Mouse (Mus musculus): ENCODE data around the gene Abhd8. TPM values are rescaled to one million over a fixed set of nuclear protein-coding genes. Genes with fewer than 3 reads are reported as not detected.

Gene Abhd8
- total and polyA plus RNA-seq, 3 experiments = 2.6 to 17.0 (median 4.5) TPM

GRCm38 (mm10) chr8:71504349-71504748 lies 40.9 kb upstream of the Abhd8 start:
- no peak for TF ChIP-seq POLR2AphosphoS5 (IDR thresholded peaks at IDR 0.05; ENCODE audit: insufficient replicate concordance, low read depth, low read length)
- TF ChIP-seq TAL1 (conservative IDR thresholded peaks at IDR 0.05; ENCODE audit: low read depth, low read length) = no peak
- TF ChIP-seq GATA2 (IDR thresholded peaks at IDR 0.05; ENCODE audit: borderline replicate concordance, low read depth, low read length) = no peak
- TF ChIP-seq GATA1 (IDR thresholded peaks at IDR 0.05; ENCODE audit: borderline replicate concordance, low read length) = no peak
- no peak for TF ChIP-seq CTCF (IDR thresholded peaks at IDR 0.05; ENCODE audit: low read depth, low read length)
- H3K27me3 ChIP-seq (ENCODE audit: insufficient read depth, low read length) = peaks cover 31% of the 10 kb centered on the region
- no peaks in the 10 kb centered on the region for H3K36me3 ChIP-seq (replicated peaks)
- H3K4me1 ChIP-seq (ENCODE audit: insufficient read depth, low read depth, low read length) = no peaks in the 10 kb centered on the region; the same call in 1 of the 2 replicates
- ATAC-seq (ENCODE audit: extremely low read depth, insufficient number of reproducible peaks, low FRiP score, poor library complexity, severe bottlenecking) (no peak), DNase-seq (ENCODE audit: low spot score) (no peak)
- H3K4me3 ChIP-seq (ENCODE audit: low read depth, low read length) = no peak overlapping the region
- no peaks in the 10 kb centered on the region for H3K9me3 ChIP-seq (replicated peaks)

GRCm38 (mm10) chr8:71498816-71499690 lies 35.6 kb upstream of the Abhd8 start:
- TF ChIP-seq GATA2 (IDR thresholded peaks at IDR 0.05; ENCODE audit: borderline replicate concordance, low read depth, low read length) = no peak
- no peak for TF ChIP-seq CTCF (IDR thresholded peaks at IDR 0.05; ENCODE audit: low read depth, low read length)
- TF ChIP-seq POLR2AphosphoS5 (IDR thresholded peaks at IDR 0.05; ENCODE audit: insufficient replicate concordance, low read depth, low read length) = no peak
- no peak for TF ChIP-seq GATA1 (IDR thresholded peaks at IDR 0.05; ENCODE audit: borderline replicate concordance, low read length)
- TF ChIP-seq TAL1 (conservative IDR thresholded peaks at IDR 0.05; ENCODE audit: low read depth, low read length) = no peak
- ATAC-seq (ENCODE audit: extremely low read depth, insufficient number of reproducible peaks, low FRiP score, poor library complexity, severe bottlenecking) = no peak

GRCm38 (mm10) chr8:71497881-71498501 lies 34.5 kb upstream of the Abhd8 start:
- TF ChIP-seq GATA2 (IDR thresholded peaks at IDR 0.05; ENCODE audit: borderline replicate concordance, low read depth, low read length) (no peak), POLR2AphosphoS5 (IDR thresholded peaks at IDR 0.05; ENCODE audit: insufficient replicate concordance, low read depth, low read length) (no peak), TAL1 (conservative IDR thresholded peaks at IDR 0.05; ENCODE audit: low read depth, low read length) (no peak)
- H3K4me1 ChIP-seq (ENCODE audit: insufficient read depth, low read depth, low read length) = peaks cover 4% of the 10 kb centered on the region; the same call in 1 of the 2 replicates
- H3K36me3 ChIP-seq (replicated peaks) = peaks cover 31% of the 10 kb centered on the region
- DNase-seq (ENCODE audit: low spot score) = no peak
- H3K27me3 ChIP-seq (ENCODE audit: insufficient read depth, low read length) = no peaks in the 10 kb centered on the region
- ATAC-seq (ENCODE audit: extremely low read depth, insufficient number of reproducible peaks, low FRiP score, poor library complexity, severe bottlenecking) = no peak
- H3K9me3 ChIP-seq (replicated peaks) = no peaks in the 10 kb centered on the region
- H3K4me3 ChIP-seq (ENCODE audit: low read depth, low read length) = no peak overlapping the region

More at GRCm38 (mm10) chr8:71498816-71499690, 35.6 kb upstream of the Abhd8 start:
- H3K4me3 ChIP-seq (ENCODE audit: low read depth, low read length) = no peak overlapping the region
- H3K9me3 ChIP-seq (replicated peaks) = no peaks in the 10 kb centered on the region
- no peak for DNase-seq (ENCODE audit: low spot score)
- H3K4me1 ChIP-seq (ENCODE audit: insufficient read depth, low read depth, low read length) = peaks cover 4% of the 10 kb centered on the region; the same call in 1 of the 2 replicates
- H3K27me3 ChIP-seq (ENCODE audit: insufficient read depth, low read length) = no peaks in the 10 kb centered on the region
- H3K36me3 ChIP-seq (replicated peaks) = peaks cover 25% of the 10 kb centered on the region

GRCm38 (mm10) chr8:71497077-71497645 lies 33.7 kb upstream of the Abhd8 start:
- ATAC-seq (ENCODE audit: extremely low read depth, insufficient number of reproducible peaks, low FRiP score, poor library complexity, severe bottlenecking) (no peak), DNase-seq (ENCODE audit: low spot score) (no peak)
- no peak for TF ChIP-seq POLR2AphosphoS5 (IDR thresholded peaks at IDR 0.05; ENCODE audit: insufficient replicate concordance, low read depth, low read length)
- no peak for TF ChIP-seq CTCF (IDR thresholded peaks at IDR 0.05; ENCODE audit: low read depth, low read length)
- no peak for TF ChIP-seq TAL1 (conservative IDR thresholded peaks at IDR 0.05; ENCODE audit: low read depth, low read length)
- no peak for TF ChIP-seq GATA1 (IDR thresholded peaks at IDR 0.05; ENCODE audit: borderline replicate concordance, low read length)
- TF ChIP-seq GATA2 (IDR thresholded peaks at IDR 0.05; ENCODE audit: borderline replicate concordance, low read depth, low read length) = no peak
- Histone ChIP-seq H3K9me3 (replicated peaks) (no peaks in the 10 kb centered on the region), H3K36me3 (replicated peaks) (peaks cover 39% of the 10 kb centered on the region), H3K4me1 (ENCODE audit: insufficient read depth, low read depth, low read length) (peaks cover 4% of the 10 kb centered on the region; the same call in 1 of the 2 replicates), H3K4me3 (ENCODE audit: low read depth, low read length) (no peak overlapping the region), H3K27me3 (ENCODE audit: insufficient read depth, low read length) (no peaks in the 10 kb centered on the region)

GRCm38 (mm10) chr8:71496481-71496880 lies 33.0 kb upstream of the Abhd8 start:
- Histone ChIP-seq H3K36me3 (replicated peaks) (peaks cover 46% of the 10 kb centered on the region), H3K9me3 (replicated peaks) (no peaks in the 10 kb centered on the region), H3K27me3 (ENCODE audit: insufficient read depth, low read length) (no peaks in the 10 kb centered on the region), H3K4me3 (ENCODE audit: low read depth, low read length) (no peak overlapping the region), H3K4me1 (ENCODE audit: insufficient read depth, low read depth, low read length) (peaks cover 4% of the 10 kb centered on the region)
- no peak for DNase-seq (ENCODE audit: low spot score)
- ATAC-seq (ENCODE audit: extremely low read depth, insufficient number of reproducible peaks, low FRiP score, poor library complexity, severe bottlenecking) = no peak
- no peak for TF ChIP-seq POLR2AphosphoS5 (IDR thresholded peaks at IDR 0.05; ENCODE audit: insufficient replicate concordance, low read depth, low read length)
- TF ChIP-seq GATA2 (IDR thresholded peaks at IDR 0.05; ENCODE audit: borderline replicate concordance, low read depth, low read length) = no peak
- no peak for TF ChIP-seq CTCF (IDR thresholded peaks at IDR 0.05; ENCODE audit: low read depth, low read length)
- no peak for TF ChIP-seq TAL1 (conservative IDR thresholded peaks at IDR 0.05; ENCODE audit: low read depth, low read length)
- no peak for TF ChIP-seq GATA1 (IDR thresholded peaks at IDR 0.05; ENCODE audit: borderline replicate concordance, low read length)

GRCm38 (mm10) chr8:71495811-71496210 lies 32.4 kb upstream of the Abhd8 start:
- peaks cover 8% of the 10 kb centered on the region for H3K4me1 ChIP-seq (ENCODE audit: insufficient read depth, low read depth, low read length)

More at GRCm38 (mm10) chr8:71495811-71496210, 32.4 kb upstream of the Abhd8 start:
- Histone ChIP-seq H3K36me3 (replicated peaks) (peaks cover 53% of the 10 kb centered on the region), H3K4me3 (ENCODE audit: low read depth, low read length) (no peak overlapping the region), H3K27me3 (ENCODE audit: insufficient read depth, low read length) (no peaks in the 10 kb centered on the region), H3K9me3 (replicated peaks) (no peaks in the 10 kb centered on the region)
- ATAC-seq (ENCODE audit: extremely low read depth, insufficient number of reproducible peaks, low FRiP score, poor library complexity, severe bottlenecking) (no peak), DNase-seq (ENCODE audit: low spot score) (no peak)
- TF ChIP-seq GATA1 (IDR thresholded peaks at IDR 0.05; ENCODE audit: borderline replicate concordance, low read length) = no peak
- TF ChIP-seq CTCF (IDR thresholded peaks at IDR 0.05; ENCODE audit: low read depth, low read length) = no peak
- no peak for TF ChIP-seq POLR2AphosphoS5 (IDR thresholded peaks at IDR 0.05; ENCODE audit: insufficient replicate concordance, low read depth, low read length)
- no peak for TF ChIP-seq TAL1 (conservative IDR thresholded peaks at IDR 0.05; ENCODE audit: low read depth, low read length)
- TF ChIP-seq GATA2 (IDR thresholded peaks at IDR 0.05; ENCODE audit: borderline replicate concordance, low read depth, low read length) = no peak

Measured in G1E (cell line).